32 mouse cellular contexts compared by ENCODE assay signal in genomic region chr1:114074506-114074905, GRCm38 (mm10).
"Had no signal": no experiment of that assay in that cellular context is flagged by ENCODE, and none has a peak within 500 bp of the region (broad histone marks: within the 10 kb centered on the region; RNA-seq: fewer than 3 reads in every experiment).

No protein-coding gene starts in this region.

- DNase-seq: heart, postnatal 10 days; heart, postnatal 14 days; heart, postnatal 36 days; heart, postnatal 4 days; kidney, adult 11 months; kidney, adult 18-20 months; kidney, adult 2 months; kidney, adult 8-10 months; kidney, adult 9 months; kidney, postnatal 10 days; kidney, postnatal 14 days; kidney, postnatal 25 days; kidney, postnatal 36 days; kidney, postnatal 4 days; layer of hippocampus, adult 9-11 months; layer of hippocampus, postnatal 36 days had no signal

- H3K4me3 ChIP-seq: heart, embryonic 12.5 days; heart, embryonic 13.5 days; heart, embryonic 15.5 days; hindbrain, embryonic 10.5 days; hindbrain, embryonic 12.5 days; hindbrain, embryonic 13.5 days; hindbrain, embryonic 15.5 days; kidney, embryonic 15.5 days; layer of hippocampus, adult 2 months; left cerebral cortex, adult 2 months had no signal

- H3K36me3 ChIP-seq: heart, embryonic 12.5 days; heart, embryonic 13.5 days; heart, embryonic 15.5 days; hindbrain, embryonic 10.5 days; hindbrain, embryonic 12.5 days; hindbrain, embryonic 13.5 days; hindbrain, embryonic 15.5 days; kidney, embryonic 15.5 days had no signal

- H3K27ac ChIP-seq: heart, embryonic 13.5 days; heart, embryonic 15.5 days; hindbrain, embryonic 10.5 days; hindbrain, embryonic 12.5 days; hindbrain, embryonic 13.5 days; hindbrain, embryonic 14.5 days; hindbrain, embryonic 15.5 days; hindbrain, postnatal 0 days; kidney, embryonic 15.5 days; kidney, postnatal 0 days; layer of hippocampus, adult 2 months; left cerebral cortex, adult 2 months had no signal

- H3K27me3 ChIP-seq: heart, embryonic 12.5 days; heart, embryonic 13.5 days; heart, embryonic 15.5 days; hindbrain, embryonic 12.5 days; hindbrain, embryonic 13.5 days; hindbrain, embryonic 15.5 days; kidney, embryonic 15.5 days had no signal

- H3K9me3 ChIP-seq: heart, embryonic 13.5 days; heart, embryonic 15.5 days; hindbrain, embryonic 10.5 days; hindbrain, embryonic 12.5 days; hindbrain, embryonic 13.5 days; hindbrain, embryonic 15.5 days; kidney, embryonic 15.5 days had no signal

- H3K4me2 ChIP-seq: heart, embryonic 11.5 days; heart, embryonic 12.5 days; heart, embryonic 13.5 days; heart, embryonic 15.5 days; hindbrain, embryonic 12.5 days; hindbrain, embryonic 13.5 days; hindbrain, embryonic 14.5 days; hindbrain, embryonic 15.5 days; kidney, embryonic 15.5 days had no signal

- H3K9ac ChIP-seq: heart, embryonic 12.5 days; heart, embryonic 13.5 days; heart, embryonic 15.5 days; hindbrain, embryonic 12.5 days; hindbrain, embryonic 13.5 days; hindbrain, embryonic 14.5 days; hindbrain, embryonic 15.5 days; kidney, embryonic 15.5 days had no signal

- ATAC-seq: hindbrain, embryonic 16.5 days; hindbrain, postnatal 0 days; inflammation-experienced regulatory T-cells, adult 6 months had no signal

- H3K4me1 ChIP-seq: heart, embryonic 12.5 days; heart, embryonic 13.5 days; heart, embryonic 15.5 days; hindbrain, embryonic 10.5 days; hindbrain, embryonic 12.5 days; hindbrain, embryonic 13.5 days; hindbrain, embryonic 15.5 days; kidney, embryonic 15.5 days had no signal
